Mouse (Mus musculus): ENCODE measurements around the gene Ifitm10. TPM values are rescaled to one million over a fixed set of nuclear protein-coding genes. Genes with fewer than 3 reads are reported as not detected.

Ifitm10 gene
- polyA plus RNA-seq, 2 experiments, result 0.87 to 1.3 TPM

DNA sequence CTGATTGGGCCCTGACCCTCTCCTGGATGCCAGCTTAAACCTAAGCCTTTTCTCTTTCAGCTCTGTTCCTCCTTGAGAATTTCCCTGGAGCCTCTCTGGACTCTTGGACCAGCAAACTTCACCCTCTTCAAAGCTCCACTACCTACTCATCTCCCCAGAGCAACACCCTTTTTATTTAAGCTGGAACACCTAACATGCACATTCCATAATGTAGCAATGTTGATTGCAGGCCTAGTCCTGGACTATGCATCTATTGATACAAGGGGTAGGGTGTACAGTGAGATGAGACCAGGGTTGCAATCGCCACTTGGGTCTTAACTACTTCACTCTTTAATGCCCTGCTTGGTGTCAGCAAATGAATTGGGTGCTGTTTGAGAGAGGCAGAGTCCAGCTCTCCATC lies 14.6 kb upstream of the Ifitm10 start:
- ATAC-seq (ENCODE audit: insufficient read depth) (no peak), DNase-seq (ENCODE audit: low read depth in 3 of 3, low spot score in 3 of 3) (no peak)
- H3K9me3 ChIP-seq (ENCODE audit: control insufficient read depth, low read length), result no peaks in the 10 kb centered on the region
- peak overlapping the region; percentile 70 for H3K27ac ChIP-seq
- no peak overlapping the region for H3K9ac ChIP-seq (replicated peaks)
- H3K27me3 ChIP-seq (ENCODE audit: control insufficient read depth, insufficient read depth, low read length), result no peaks in the 10 kb centered on the region
- no peak for TF ChIP-seq EP300 (IDR thresholded peaks at IDR 0.05; ENCODE audit: low read depth)
- TF ChIP-seq CTCF (IDR thresholded peaks at IDR 0.05; ENCODE audit: low read depth), result no peak
- H3K4me1 ChIP-seq (replicated peaks; ENCODE audit: control insufficient read depth in 2 of 2, insufficient read depth in 2 of 2, low read length in 1 of 2), result peaks cover 41 to 51% of the 10 kb centered on the region in 2 experiments
- peak overlapping the region; percentile 35 to 60 for H3K4me3 ChIP-seq (ENCODE audit: insufficient read depth in 1 of 2, low read depth in 2 of 2, low read length in 2 of 2)
- peak overlapping the region; percentile 95 for H3K4me2 ChIP-seq (ENCODE audit: low read depth)
- peaks cover 24% of the 10 kb centered on the region for H3K36me3 ChIP-seq (replicated peaks; ENCODE audit: control insufficient read depth, insufficient read depth, low read depth)
- 92% methylated on average over 1 of the region's 1 CpGs for WGBS (ENCODE audit: insufficient replicate concordance)

DNA sequence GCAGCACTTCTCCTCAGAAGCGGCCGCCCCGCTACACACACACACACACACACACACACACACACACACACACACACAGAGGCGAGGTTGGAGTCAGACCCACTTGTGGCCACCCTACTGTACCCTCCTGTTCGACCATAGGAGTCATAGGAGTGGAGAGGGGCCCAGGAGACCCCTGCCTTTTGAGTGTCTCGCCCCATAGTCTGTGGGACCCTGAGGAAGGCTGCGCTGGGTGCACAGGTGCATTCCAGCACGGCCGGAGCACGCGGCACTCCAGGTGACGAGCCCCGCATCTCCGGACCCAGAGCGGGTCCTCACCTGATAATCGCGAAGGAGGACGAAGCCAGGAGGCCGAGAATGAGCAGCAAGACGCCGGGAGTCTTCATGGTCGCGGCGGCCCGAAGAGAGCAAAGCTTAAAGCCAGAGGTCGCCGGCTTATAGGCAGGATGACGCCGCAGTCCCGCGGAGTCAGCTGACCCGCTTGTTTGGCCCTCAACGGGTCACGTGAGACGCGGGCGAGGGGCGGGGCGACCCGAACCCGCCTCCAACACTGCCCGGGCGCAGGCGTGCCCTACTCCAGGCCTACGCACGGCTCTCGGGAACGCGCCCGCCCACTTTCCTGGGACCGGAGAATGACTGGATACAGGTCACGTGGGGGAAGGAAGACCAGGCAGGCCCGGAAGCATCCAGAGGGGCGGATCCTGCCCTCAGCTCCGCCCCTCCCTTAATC lies 14.0 kb upstream of the Ifitm10 start, which contains the start of gene Ctsd:
Gene Ctsd, minus strand, starts transcription at position 620 of the 730 bp plus-strand sequence.
- peak; percentile 18; the same call in 1 of the 2 replicates for TF ChIP-seq CTCF (IDR thresholded peaks at IDR 0.05; ENCODE audit: low read depth)
- TF ChIP-seq EP300 (IDR thresholded peaks at IDR 0.05; ENCODE audit: low read depth), result no peak; the same call in 1 of the 2 replicates
- peak within 1 kb of the TSS; percentile 60 to 85 for H3K4me3 ChIP-seq (ENCODE audit: insufficient read depth in 1 of 2, low read depth in 2 of 2, low read length in 2 of 2)
- peak within 1 kb of the TSS; percentile 68 for H3K9ac ChIP-seq (replicated peaks)
- peak within 1 kb of the TSS; percentile 95 for H3K4me2 ChIP-seq (ENCODE audit: low read depth)
- peaks cover 36 to 45% of the 10 kb centered on the region in 2 experiments for H3K4me1 ChIP-seq (replicated peaks; ENCODE audit: control insufficient read depth in 2 of 2, insufficient read depth in 2 of 2, low read length in 1 of 2)
- H3K27me3 ChIP-seq (ENCODE audit: control insufficient read depth, insufficient read depth, low read length), result no peaks in the 10 kb centered on the region
- H3K9me3 ChIP-seq (ENCODE audit: control insufficient read depth, low read length), result no peaks in the 10 kb centered on the region
- DNase-seq (ENCODE audit: low read depth in 3 of 3, low spot score in 3 of 3), result peak; percentile 94 to 96 (median 95)
- ATAC-seq (ENCODE audit: insufficient read depth), result peak; percentile 89
- H3K36me3 ChIP-seq (replicated peaks; ENCODE audit: control insufficient read depth, insufficient read depth, low read depth), result peaks cover 31% of the 10 kb centered on the region
- WGBS (ENCODE audit: insufficient replicate concordance), result under 1% methylated on average over 55 of the region's 55 CpGs
- peak within 1 kb of the TSS; percentile 70 for H3K27ac ChIP-seq

- TF ChIP-seq EP300 (IDR thresholded peaks at IDR 0.05; ENCODE audit: low read depth) (no peak), CTCF (IDR thresholded peaks at IDR 0.05; ENCODE audit: low read depth) (no peak)
- Histone ChIP-seq H3K4me3 (ENCODE audit: insufficient read depth in 1 of 2, low read depth in 2 of 2, low read length in 2 of 2) (peak overlapping the region; percentile 60 to 85), H3K4me1 (replicated peaks; ENCODE audit: control insufficient read depth in 2 of 2, insufficient read depth in 2 of 2, low read length in 1 of 2) (peaks cover 33 to 45% of the 10 kb centered on the region in 2 experiments), H3K36me3 (replicated peaks; ENCODE audit: control insufficient read depth, insufficient read depth, low read depth) (peaks cover 39% of the 10 kb centered on the region), H3K9ac (replicated peaks) (peak overlapping the region; percentile 68), H3K9me3 (ENCODE audit: control insufficient read depth, low read length) (no peaks in the 10 kb centered on the region), H3K27me3 (ENCODE audit: control insufficient read depth, insufficient read depth, low read length) (no peaks in the 10 kb centered on the region), H3K27ac (peak overlapping the region; percentile 39), H3K4me2 (ENCODE audit: low read depth) (peak overlapping the region; percentile 95)
- WGBS (ENCODE audit: insufficient replicate concordance), result 37% methylated on average over 6 of the region's 6 CpGs
- ATAC-seq (ENCODE audit: insufficient read depth), result peak; percentile 56
- peak in 1 of 3 experiments; percentile 40 for DNase-seq (ENCODE audit: low read depth in 3 of 3, low spot score in 3 of 3)
Observed at GRCm38 (mm10) chr7:142386621-142387201, 13.2 kb upstream of the Ifitm10 start.

DNA sequence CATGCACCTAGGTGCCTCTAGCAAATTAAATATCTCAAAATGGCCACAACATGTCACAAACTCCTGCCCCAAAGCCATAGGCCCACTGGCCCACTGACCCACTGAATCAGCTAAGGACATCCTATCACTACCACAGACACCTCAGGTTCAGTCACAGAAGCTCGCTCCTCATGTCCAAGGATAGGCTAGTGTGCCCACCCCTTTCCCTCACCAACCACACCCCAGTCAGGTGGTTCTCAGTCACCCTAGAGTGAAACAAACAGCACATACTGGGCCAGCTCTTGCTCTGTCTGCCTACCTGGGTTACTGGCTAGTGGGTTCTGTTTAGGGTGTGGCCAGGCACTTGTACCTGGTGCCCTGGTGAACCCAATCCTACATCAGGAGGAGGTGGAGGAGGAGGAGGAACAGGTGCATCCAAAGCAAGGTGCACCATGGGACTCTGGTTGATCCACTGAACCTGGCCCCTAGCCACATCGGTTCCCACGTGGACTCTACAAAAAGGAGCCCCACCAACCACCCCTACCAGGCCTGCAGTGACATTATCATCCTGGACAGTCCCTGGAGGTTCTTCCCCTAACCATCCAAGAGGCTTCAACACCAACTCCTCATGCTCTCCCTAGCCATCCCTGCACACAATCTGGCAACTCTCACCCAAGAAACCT lies 12.3 kb upstream of the Ifitm10 start:
- Histone ChIP-seq H3K36me3 (replicated peaks; ENCODE audit: control insufficient read depth, insufficient read depth, low read depth) (peaks cover 48% of the 10 kb centered on the region), H3K27ac (peak overlapping the region; percentile 29), H3K9me3 (ENCODE audit: control insufficient read depth, low read length) (no peaks in the 10 kb centered on the region), H3K4me3 (ENCODE audit: insufficient read depth in 1 of 2, low read depth in 2 of 2, low read length in 2 of 2) (peak overlapping the region; percentile 60 to 85), H3K27me3 (ENCODE audit: control insufficient read depth, insufficient read depth, low read length) (no peaks in the 10 kb centered on the region), H3K4me1 (replicated peaks; ENCODE audit: control insufficient read depth in 2 of 2, insufficient read depth in 2 of 2, low read length in 1 of 2) (peaks cover 28 to 46% of the 10 kb centered on the region in 2 experiments), H3K9ac (replicated peaks) (peak overlapping the region; percentile 68), H3K4me2 (ENCODE audit: low read depth) (peak overlapping the region; percentile 95)
- DNase-seq (ENCODE audit: low read depth in 3 of 3, low spot score in 3 of 3) (no peak), ATAC-seq (ENCODE audit: insufficient read depth) (no peak)
- WGBS (ENCODE audit: insufficient replicate concordance), result 77% methylated on average over 3 of the region's 3 CpGs
- TF ChIP-seq EP300 (IDR thresholded peaks at IDR 0.05; ENCODE audit: low read depth) (no peak), CTCF (IDR thresholded peaks at IDR 0.05; ENCODE audit: low read depth) (no peak)

Measured in liver, embryonic 14.5 days (tissue).